Mouse (Mus musculus) induced T-regulatory cell, adult 2 months (primary cell): ENCODE results near the gene Phf12.
"Not testable (repeated sequence)": the region's sequence is repeated elsewhere in the genome, so short reads cannot be mapped to it uniquely, and the experiment has no call there.

Source experiments
- DNase-seq: peaks from one replicate; pipeline ENCODE4 v3.0.0-alpha.2; 2012; ENCODE audit warnings: low read depth

Gene Phf12

GRCm38 (mm10) chr11:78031947-78032808 lies 49.6 kb downstream of the Phf12 start, which contains the start of gene Dhrs13:
Gene Dhrs13, plus strand, starts transcription at chr11:78032280.
- peak; percentile 93 for DNase-seq

GRCm38 (mm10) chr11:78032809-78033195 lies 50.2 kb downstream of the Phf12 start:
- DNase-seq: no peak

GRCm38 (mm10) chr11:78033931-78034617 lies 51.5 kb downstream of the Phf12 start:
- DNase-seq: no peak

- DNase-seq: no peak
Observed at GRCm38 (mm10) chr11:78036791-78037190, 54.2 kb downstream of the Phf12 start.

- DNase-seq: peak; percentile 81
Observed at GRCm38 (mm10) chr11:78037831-78038752, 55.5 kb downstream of the Phf12 start, which contains the start of gene Flot2. Gene Flot2, plus strand, starts transcription at chr11:78037931.

GRCm38 (mm10) chr11:78040878-78041277 lies 58.3 kb downstream of the Phf12 start:
- no peak for DNase-seq

- not testable (repeated sequence) for DNase-seq
Observed at GRCm38 (mm10) chr11:78042290-78042870, 59.8 kb downstream of the Phf12 start.

GRCm38 (mm10) chr11:78044758-78045251 lies 62.3 kb downstream of the Phf12 start:
- no peak for DNase-seq

GRCm38 (mm10) chr11:78048637-78049036 lies 66.1 kb downstream of the Phf12 start:
- not testable (repeated sequence) for DNase-seq

- DNase-seq: no peak
Observed at GRCm38 (mm10) chr11:78053078-78053477, 70.5 kb downstream of the Phf12 start.

GRCm38 (mm10) chr11:78056946-78057345 lies 74.4 kb downstream of the Phf12 start:
- DNase-seq: no peak

GRCm38 (mm10) chr11:78059833-78060757 lies 77.5 kb downstream of the Phf12 start:
- peak; percentile 67 for DNase-seq

- no peak for DNase-seq
Observed at GRCm38 (mm10) chr11:78062563-78062962, 80.0 kb downstream of the Phf12 start.

GRCm38 (mm10) chr11:78065906-78066305 lies 83.4 kb downstream of the Phf12 start:
- no peak for DNase-seq

- DNase-seq: no peak
Observed at GRCm38 (mm10) chr11:78066641-78067040, 84.1 kb downstream of the Phf12 start.

GRCm38 (mm10) chr11:78067566-78067965 lies 85.0 kb downstream of the Phf12 start:
- no peak for DNase-seq

GRCm38 (mm10) chr11:78069130-78069529 lies 86.6 kb downstream of the Phf12 start:
- no peak for DNase-seq

GRCm38 (mm10) chr11:78069646-78070045 lies 87.1 kb downstream of the Phf12 start:
- no peak for DNase-seq

- DNase-seq: no peak
Observed at GRCm38 (mm10) chr11:78071938-78072337, 89.4 kb downstream of the Phf12 start.

GRCm38 (mm10) chr11:78072425-78073130 lies 90.0 kb downstream of the Phf12 start:
- no peak for DNase-seq
